In the genomic region with DNA sequence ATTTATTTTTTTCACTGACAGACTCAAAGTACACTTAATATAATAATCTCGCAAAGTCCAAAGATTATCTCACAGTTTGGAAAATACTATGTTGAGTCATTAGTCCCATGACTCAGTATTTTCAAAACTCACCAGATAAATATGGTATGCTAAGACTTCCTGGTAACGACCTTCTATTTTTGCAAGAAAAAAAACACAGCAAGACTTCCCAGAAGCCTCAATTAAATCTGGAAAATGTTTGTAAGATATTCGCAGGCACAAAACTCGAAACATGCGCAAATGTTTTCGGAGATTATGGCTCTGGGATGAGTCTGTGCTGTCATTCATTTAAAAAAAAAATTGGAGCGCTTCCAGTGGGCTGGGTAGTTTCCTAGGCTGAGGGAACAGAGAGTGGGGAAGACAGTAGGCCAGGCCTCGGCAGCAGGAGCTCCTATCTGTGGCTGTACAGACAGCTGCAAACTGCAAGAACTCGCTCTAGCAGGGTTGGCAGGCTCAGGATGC, we compare ENCODE assay signal across 8 mouse cellular contexts.
DNase-seq lines count a peak whose midpoint lies in the region; ATAC-seq lines count a peak whose summit lies in the region.

No protein-coding gene starts in this region.

- intact Hi-C loops in heart, postnatal 36 days (cut with DNase I), result no loop called here

- no peaks in the 10 kb centered on the region for H3K9me3 ChIP-seq in neural tube, embryonic 13.5 days
- H3K9me3 ChIP-seq in neural tube, embryonic 15.5 days (replicated peaks), result no peaks in the 10 kb centered on the region
- no peaks in the 10 kb centered on the region for H3K9me3 ChIP-seq in forebrain, embryonic 14.5 days (replicated peaks; ENCODE audit: control insufficient read depth, low read length)
- no peaks in the 10 kb centered on the region for H3K9me3 ChIP-seq in midbrain, embryonic 15.5 days

- peaks cover 4% of the 10 kb centered on the region; the same call in 1 of the 2 replicates for H3K4me1 ChIP-seq in neural tube, embryonic 13.5 days (replicated peaks)
- peaks cover 16% of the 10 kb centered on the region for H3K4me1 ChIP-seq in neural tube, embryonic 15.5 days
- peaks cover 19% of the 10 kb centered on the region for H3K4me1 ChIP-seq in forebrain, embryonic 14.5 days (ENCODE audit: control insufficient read depth, insufficient read depth, low read length)
- peaks cover 8% of the 10 kb centered on the region for H3K4me1 ChIP-seq in midbrain, embryonic 15.5 days

- no peak overlapping the region for H3K4me3 ChIP-seq in neural tube, embryonic 13.5 days
- no peak overlapping the region for H3K4me3 ChIP-seq in neural tube, embryonic 15.5 days (replicated peaks)
- H3K4me3 ChIP-seq in forebrain, embryonic 14.5 days (ENCODE audit: low read depth, low read length), result no peak overlapping the region
- no peak overlapping the region for H3K4me3 ChIP-seq in midbrain, embryonic 15.5 days

- 83% methylated on average over 9 of the region's 9 CpGs for WGBS in neural tube, embryonic 13.5 days
- 73% methylated on average over 9 of the region's 9 CpGs for WGBS in neural tube, embryonic 15.5 days
- WGBS in forebrain, embryonic 14.5 days, result 57% methylated on average over 9 of the region's 9 CpGs
- WGBS in midbrain, embryonic 15.5 days, result 70% methylated on average over 9 of the region's 9 CpGs

- H3K36me3 ChIP-seq in neural tube, embryonic 13.5 days, result no peaks in the 10 kb centered on the region
- no peaks in the 10 kb centered on the region for H3K36me3 ChIP-seq in neural tube, embryonic 15.5 days
- H3K36me3 ChIP-seq in forebrain, embryonic 14.5 days (ENCODE audit: control insufficient read depth, insufficient read depth, low read length), result no peaks in the 10 kb centered on the region
- H3K36me3 ChIP-seq in midbrain, embryonic 15.5 days (replicated peaks), result no peaks in the 10 kb centered on the region

- DNase-seq in forebrain, embryonic 14.5 days (ENCODE audit: low spot score), result peak; percentile 77
- peak; percentile 25 to 58 for DNase-seq in heart, postnatal 36 days
- DNase-seq in lung, postnatal 36 days, result peak; percentile 53
- DNase-seq in right cerebral cortex, postnatal 25 days, result no peak
- DNase-seq in thymus, postnatal 36 days, result no peak

- H3K4me2 ChIP-seq in neural tube, embryonic 13.5 days, result no peak overlapping the region
- H3K4me2 ChIP-seq in neural tube, embryonic 15.5 days, result no peak overlapping the region
- no peak overlapping the region for H3K4me2 ChIP-seq in forebrain, embryonic 14.5 days (ENCODE audit: low read length)
- H3K4me2 ChIP-seq in midbrain, embryonic 15.5 days, result no peak overlapping the region

- 0 out of 2 replicates have a peak overlapping the region, but pooled peaks have one; percentile 23 for H3K27ac ChIP-seq in neural tube, embryonic 13.5 days (replicated peaks)
- no peak overlapping the region for H3K27ac ChIP-seq in neural tube, embryonic 15.5 days (replicated peaks)
- peak overlapping the region; percentile 15; the same call in 1 of the 2 replicates for H3K27ac ChIP-seq in forebrain, embryonic 14.5 days (ENCODE audit: low read depth, low read length)
- H3K27ac ChIP-seq in midbrain, embryonic 15.5 days, result no peak overlapping the region

- H3K9ac ChIP-seq in neural tube, embryonic 13.5 days, result no peak overlapping the region
- no peak overlapping the region for H3K9ac ChIP-seq in neural tube, embryonic 15.5 days (replicated peaks)
- H3K9ac ChIP-seq in forebrain, embryonic 14.5 days (ENCODE audit: low read length), result no peak overlapping the region
- no peak overlapping the region for H3K9ac ChIP-seq in midbrain, embryonic 15.5 days

- no peak for ATAC-seq in neural tube, embryonic 13.5 days (ENCODE audit: low read depth)
- no peak for ATAC-seq in neural tube, embryonic 15.5 days (ENCODE audit: low FRiP score)
- no peak for ATAC-seq in forebrain, embryonic 14.5 days
- no peak for ATAC-seq in midbrain, embryonic 15.5 days (replicated peaks)

- H3K27me3 ChIP-seq in neural tube, embryonic 13.5 days, result 0 out of 2 replicates have a peak, but pooled peaks cover 6% of the 10 kb centered on the region
- 0 out of 2 replicates have a peak, but pooled peaks cover 4% of the 10 kb centered on the region for H3K27me3 ChIP-seq in neural tube, embryonic 15.5 days (replicated peaks)
- H3K27me3 ChIP-seq in forebrain, embryonic 14.5 days (replicated peaks; ENCODE audit: control insufficient read depth, insufficient read depth, low read length), result no peaks in the 10 kb centered on the region
- no peaks in the 10 kb centered on the region for H3K27me3 ChIP-seq in midbrain, embryonic 15.5 days (replicated peaks)

Comparison
In these comparisons a context has a peak if more than half of its experiments do, and no peak if none do; other contexts are left out.
1. H3K27ac ChIP-seq: peak in neural tube, embryonic 13.5 days (single experiment) and forebrain, embryonic 14.5 days (single experiment); none in neural tube, embryonic 15.5 days (single experiment) and midbrain, embryonic 15.5 days (single experiment).
2. DNase-seq: peak in forebrain, embryonic 14.5 days (single experiment), heart, postnatal 36 days (2 of 2) and lung, postnatal 36 days (single experiment); none in right cerebral cortex, postnatal 25 days (single experiment) and thymus, postnatal 36 days (0 of 2).